Mouse (Mus musculus): ENCODE measurements at regions not wholly inside any gene's neighbourhood (a gene's known extent, or its start where the extent isn't known, plus 50 kb on each side); places are given as distances from the start of the nearest gene placed in this dataset.
"Not testable (repeated sequence)": the region's sequence is repeated elsewhere in the genome, so short reads cannot be mapped to it uniquely, and the experiment has no call there.

DNA sequence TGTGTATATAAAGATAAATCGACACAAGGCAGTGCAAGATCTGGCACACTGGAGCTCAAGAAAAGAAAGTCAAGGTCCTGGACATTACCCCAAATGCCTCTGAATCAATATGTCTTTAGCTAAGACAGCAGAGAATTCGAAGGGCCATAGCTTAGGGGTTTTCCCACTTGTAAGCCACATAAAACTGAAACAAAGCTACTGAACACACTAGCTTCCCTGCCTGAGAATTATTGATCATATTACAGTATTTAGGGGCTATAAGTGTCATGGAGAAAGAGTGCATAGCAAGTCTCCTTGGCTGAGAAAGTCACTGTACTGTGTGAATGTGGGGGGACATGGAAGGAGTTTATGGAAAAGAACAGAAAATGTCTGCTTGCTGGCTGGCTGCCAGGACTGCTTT, 207.3 kb upstream of the Htr1f start:
- intact Hi-C loops (cut with DNase I), result no loop called here

DNA sequence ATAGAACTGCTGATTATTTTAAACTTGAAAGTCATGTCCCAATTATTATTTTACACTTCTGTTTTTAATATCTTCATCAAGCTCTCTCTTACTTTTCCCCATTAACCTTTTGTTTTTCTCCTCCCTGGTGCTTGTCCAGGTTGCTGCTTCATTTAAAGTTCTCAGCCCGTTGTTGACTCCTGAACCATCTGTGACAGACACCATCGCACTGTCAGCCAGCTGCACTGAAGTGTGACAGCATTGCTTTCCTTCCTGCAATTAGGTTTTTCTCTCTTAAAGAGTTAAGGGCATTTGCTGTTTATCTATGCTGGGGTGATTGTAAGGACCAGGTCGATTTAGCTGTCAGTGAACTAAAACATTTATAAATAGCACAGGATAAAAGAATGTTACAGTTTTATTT, 205.3 kb upstream of the Pou1f1 start:
- intact Hi-C loops (cut with DNase I), result no loop called here

DNA sequence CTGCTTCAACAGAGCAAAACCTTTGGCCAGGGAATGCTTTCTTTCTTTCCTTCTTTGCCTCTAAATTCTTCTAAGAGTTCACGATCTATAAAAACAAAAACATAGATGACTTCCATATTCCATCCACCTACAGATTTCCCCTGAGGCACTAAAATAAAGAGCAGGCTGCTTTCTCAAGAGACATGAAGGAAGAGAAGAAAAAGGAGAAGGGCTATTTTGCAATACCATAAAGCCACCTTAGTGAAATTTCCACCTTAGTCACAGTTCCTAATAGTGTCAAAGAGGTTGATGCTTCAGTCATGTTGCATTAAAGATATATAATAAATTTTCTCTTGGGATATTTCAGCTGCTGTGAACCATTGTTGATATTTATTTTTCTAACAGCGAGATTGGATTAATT, 187.9 kb upstream of the Pou1f1 start:
- intact Hi-C loops (cut with DNase I), result no loop called here

DNA sequence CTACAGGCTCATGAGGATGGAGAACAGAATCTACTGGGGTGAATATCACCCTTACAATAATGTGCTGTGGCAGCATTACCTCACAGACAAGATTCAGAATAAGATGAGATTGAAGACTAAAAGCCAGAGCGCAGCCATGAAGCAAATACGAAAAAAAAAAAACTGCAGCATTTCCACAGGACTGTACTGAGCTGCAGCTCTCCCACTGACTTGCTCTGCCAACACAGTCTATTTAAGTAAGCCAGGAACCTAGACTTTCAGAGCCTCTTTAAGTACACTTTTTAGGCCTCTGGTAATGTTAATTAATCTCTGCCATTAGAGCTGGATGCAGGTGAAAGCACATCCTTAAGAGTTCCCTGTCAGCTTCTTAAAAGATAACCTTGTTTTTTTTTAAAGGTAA, 181.1 kb upstream of the Pou1f1 start:
- intact Hi-C loops (cut with DNase I), result no loop called here

DNA sequence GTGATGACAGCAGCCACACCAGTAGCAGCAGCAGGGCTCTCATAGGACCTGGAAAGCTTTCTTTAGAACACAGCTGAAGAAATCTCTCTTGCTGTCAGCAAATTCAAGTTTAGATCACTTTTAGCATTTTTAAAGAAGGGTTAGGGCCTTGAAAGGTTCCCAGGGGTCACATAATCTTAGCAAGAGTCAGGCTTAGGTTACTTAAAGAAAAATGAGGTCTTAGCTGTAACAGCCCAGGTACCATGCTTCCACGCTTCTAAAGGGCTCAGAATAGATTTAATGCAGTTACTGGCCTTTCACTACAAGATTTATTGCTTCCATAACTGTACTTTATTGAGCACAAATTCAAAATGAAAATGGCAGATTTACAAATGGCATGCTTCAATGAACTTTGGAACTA, 160.4 kb upstream of the Pou1f1 start:
- intact Hi-C loops (cut with DNase I), result no loop called here

DNA sequence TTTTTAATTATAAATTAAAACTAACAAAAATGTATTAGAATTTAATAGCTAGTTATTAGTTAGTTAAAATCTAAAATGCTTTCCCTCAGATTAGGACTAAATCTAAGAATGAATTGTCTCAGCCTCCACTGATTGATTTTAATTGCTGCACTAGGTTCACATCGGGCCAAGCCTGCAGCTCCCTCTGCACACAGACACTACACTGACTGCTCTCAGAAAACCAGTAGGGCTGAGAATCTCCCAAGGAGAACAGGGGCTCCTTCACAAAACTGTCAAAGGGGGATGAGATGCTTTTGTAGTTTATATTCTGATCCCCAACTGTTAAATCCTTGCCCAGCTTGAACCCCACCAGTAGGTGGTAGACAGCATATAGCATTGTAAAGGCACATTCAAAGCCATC, 151.0 kb upstream of the Pou1f1 start:
- intact Hi-C loops (cut with DNase I), result no loop called here

DNA sequence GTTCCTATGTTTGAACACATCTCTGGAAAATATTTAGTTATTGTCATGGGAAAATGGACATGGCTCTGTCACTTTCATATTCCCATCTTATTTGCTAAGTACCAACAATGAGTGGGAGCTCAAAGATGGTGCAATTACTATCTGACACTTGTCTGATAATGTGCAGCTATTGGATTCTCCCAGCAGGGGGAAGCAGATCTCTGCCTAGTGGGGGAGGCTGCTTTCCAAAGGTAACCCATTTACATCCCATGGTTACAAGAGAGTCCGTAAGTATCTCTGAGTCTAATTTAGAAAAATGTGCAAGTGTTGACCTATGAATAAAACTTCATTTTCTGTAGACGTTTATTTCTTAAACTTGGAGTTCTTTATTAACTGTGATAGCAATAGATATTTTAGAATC, 149.4 kb upstream of the Pou1f1 start:
- intact Hi-C loops (cut with DNase I), result no loop called here

DNA sequence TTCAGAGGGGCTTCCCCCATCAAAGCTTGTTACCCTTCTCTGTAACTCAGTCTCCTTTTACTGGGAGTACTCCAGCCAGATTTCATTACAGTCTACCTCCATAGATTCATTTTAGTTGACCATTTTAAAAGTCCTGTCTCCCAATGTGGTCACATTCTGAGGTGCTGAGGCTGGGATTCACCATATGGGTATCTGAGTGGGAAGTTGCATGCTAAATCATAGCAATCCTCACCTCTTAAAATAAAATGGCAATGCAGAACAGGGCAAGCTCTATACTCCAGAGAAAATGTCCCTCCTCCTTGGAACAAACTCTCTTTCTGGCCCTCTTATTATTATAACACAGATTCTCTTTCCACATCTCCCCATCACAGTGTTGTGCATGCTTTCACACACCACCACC, 143.8 kb upstream of the Pou1f1 start:
- intact Hi-C loops (cut with DNase I), result no loop called here

DNA sequence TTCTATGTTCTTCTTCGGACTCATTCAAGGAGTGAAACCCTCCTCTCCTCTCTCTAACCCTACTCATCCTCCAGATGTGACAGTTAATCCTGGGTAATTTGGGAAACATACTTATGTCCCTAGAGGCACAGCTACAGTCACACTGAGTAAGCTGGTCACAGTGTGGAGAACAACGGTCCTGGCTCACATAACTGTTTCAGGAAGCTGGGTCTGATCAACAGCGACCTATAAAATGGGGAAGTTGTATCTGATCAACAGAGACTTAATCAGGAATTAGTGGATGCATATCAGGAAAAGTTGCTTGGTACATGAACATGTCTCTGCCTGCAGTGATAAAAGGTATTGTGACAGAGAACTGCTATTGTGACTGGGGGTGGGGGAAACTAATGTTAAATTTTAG, 142.0 kb upstream of the Pou1f1 start:
- intact Hi-C loops (cut with DNase I), result no loop called here

DNA sequence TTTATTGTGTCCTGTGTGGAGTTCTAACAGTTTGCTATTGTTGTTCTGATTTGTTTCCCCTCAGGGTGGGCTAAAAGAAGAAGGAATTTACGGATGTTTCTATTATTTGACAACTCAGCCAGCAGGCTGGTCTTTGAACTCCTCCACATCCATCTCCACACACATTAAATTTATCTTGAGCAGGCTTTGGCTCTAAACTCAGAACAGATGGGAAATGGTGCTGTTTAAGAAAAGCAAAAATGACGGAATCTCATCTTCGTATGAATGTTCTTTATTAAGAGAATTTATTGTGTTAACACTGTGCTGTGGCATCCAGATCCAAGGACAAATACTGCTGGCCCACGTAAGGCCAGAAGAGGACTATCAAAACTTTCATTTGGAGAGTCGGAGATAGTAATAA, 140.4 kb upstream of the Pou1f1 start:
- intact Hi-C loops (cut with DNase I), result no loop called here

DNA sequence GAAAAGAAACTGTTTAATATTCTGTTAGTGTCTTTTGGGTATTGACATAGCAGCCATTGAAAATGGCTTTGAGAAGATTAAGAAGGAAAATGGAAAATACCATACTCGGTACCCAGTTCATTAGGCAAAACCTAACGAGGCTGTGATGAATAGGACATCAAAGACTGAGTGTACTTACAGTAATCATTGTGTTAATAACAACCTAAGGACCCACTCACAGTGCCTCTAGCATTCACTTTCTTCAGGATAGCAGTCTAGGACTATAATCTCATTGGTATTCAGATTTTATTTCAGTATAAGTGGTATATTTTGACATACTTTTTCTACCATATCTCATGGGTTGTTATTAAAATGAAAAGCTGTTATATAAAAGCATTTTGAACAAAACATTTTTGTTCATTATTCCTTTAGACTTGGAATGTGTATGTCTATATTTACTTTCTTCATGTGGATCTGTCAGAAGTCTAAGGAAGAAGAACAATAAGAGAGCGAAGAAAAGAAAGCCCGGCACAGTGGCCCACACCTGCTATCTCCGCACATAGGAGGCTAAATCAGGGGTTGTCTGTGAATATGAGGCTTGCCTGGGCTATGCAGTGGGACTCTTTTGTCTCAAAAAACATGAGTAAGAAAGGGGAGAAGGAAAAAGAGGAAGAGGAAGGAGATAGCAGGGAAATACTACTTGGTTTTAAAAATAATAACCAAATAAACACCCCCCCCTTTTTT, 116.2 kb upstream of the Pou1f1 start:
- intact Hi-C loops (cut with DNase I), result no loop called here

DNA sequence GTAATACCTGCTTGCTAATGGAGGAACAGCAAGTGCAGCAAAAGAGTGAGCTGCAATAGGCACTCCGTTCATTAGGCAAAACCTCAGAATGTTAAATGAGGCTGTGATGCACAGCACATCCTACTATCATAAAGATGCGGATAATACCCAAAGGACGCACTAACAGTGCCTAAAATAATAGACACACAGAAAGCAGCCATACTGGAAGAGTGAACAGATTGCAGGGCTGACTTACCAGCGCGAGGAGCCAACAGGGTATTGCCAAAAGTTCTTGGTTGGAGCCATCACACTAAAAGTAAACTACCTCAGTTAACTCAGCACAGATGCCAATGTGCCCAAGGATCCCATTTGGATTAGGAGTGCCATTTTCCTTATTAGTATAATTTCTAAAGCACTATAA, 115.5 kb upstream of the Pou1f1 start:
- intact Hi-C loops (cut with DNase I), result no loop called here

DNA sequence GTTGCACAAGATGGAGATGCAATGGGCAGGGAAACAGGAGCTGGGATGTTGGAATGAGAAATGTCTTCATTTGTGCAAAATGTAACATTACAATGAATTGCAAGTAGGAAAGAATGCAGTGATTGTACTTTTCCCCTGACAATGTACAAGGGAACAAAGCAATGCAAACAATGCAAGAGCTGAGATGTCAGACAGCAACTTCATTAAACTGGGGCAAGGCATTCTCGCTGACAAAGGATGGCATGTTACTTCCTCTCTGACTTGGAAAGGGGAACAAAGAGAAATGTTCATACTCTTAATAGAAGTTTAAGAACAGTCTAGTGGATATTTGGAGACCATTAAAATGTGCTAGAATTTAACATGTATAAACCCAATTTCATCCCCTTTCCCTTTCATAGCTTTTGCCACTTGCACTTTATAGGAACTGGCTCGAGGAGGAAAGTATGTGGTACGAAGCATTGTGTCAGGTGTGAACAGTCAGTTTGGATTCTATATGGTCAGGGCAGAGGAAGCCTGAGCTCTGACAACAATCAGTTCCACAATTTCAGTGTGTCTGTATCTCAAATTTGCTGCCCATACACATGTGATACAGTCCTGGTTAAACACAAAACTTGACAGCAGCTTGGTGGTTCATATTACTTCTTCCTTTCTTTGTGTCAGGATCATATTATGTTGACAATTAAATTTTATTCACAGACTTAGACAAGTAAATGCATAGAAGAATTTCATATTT, 114.3 kb upstream of the Pou1f1 start:
- intact Hi-C loops (cut with DNase I), result no loop called here

DNA sequence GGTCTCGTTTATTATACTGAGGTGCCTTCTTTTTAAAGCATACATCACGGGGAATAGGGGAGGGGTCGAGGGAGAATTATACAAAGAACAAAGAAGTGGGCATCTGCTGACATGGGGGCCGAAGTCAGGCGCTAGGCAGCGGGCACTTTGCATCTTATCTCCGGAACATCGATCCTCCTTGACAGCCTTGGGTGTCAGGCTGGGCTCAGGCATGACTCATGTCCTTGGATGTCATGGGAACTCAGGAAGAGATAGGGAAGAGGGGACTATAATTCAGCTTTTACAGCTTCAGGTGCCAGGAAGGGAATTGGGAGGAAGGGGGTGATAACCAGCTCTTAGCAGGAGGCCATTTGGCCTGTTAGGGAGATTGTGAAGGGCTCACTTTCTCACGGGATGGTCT, 88.3 kb upstream of the Pou1f1 start:
- intact Hi-C loops (cut with DNase I), result not testable (repeated sequence)

DNA sequence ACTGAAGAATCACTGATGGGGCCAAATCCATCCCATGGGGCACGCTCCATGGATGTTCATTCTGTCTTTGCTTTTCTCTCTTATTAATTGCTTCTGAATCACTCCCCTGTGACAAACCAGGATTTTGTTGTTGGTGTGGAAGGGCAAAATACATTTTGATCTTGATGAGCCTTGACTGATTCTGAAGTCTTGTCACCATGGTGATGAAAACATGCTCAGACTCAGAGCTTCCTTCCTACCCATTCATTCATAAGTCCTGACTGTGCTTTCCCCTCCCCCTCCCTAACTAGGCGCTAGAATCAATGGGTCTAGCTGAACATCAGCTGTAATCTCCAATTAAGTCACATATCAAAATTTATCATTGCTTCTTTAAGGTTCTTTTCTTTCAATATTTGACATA, 84.2 kb upstream of the Pou1f1 start:
- intact Hi-C loops (cut with DNase I), result no loop called here

DNA sequence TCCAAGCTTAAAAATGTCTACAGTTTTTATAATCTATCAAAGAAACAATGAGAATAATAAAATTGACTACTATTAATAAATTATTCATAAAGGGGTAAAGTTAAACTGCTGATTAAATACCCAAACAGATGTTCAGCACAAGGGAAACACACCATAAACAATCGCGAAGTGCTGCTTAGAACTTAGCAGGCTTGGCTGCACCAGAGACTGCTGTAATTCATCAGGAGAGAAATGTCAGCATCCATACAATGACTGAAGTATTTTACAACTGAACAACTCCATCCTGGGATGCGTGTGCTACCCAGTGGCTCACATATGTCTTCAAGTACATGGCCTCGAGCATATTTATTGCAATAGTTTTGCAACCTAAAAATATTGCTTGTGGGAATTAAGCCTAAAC, 78.4 kb upstream of the Pou1f1 start:
- intact Hi-C loops (cut with DNase I), result no loop called here

DNA sequence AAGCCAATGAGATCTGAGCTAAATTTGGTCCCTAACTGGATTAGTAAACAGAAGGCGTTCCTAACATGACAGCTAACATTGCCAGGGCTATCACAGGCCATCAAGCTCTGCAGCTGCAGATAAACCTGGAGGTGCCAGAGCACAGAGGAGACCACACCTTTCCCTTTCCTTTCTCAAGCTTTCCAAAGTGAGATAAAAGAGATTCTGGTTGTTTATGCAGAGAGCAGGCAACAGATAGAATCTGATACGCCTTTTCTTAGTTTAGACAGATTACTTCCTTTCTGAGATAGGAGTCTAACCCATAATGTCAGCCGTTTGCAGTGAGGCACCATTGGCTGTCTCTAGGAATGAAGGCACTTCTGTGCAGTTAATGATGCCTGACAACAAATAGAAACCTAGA, 71.5 kb upstream of the Pou1f1 start:
- intact Hi-C loops (cut with DNase I), result no loop called here

DNA sequence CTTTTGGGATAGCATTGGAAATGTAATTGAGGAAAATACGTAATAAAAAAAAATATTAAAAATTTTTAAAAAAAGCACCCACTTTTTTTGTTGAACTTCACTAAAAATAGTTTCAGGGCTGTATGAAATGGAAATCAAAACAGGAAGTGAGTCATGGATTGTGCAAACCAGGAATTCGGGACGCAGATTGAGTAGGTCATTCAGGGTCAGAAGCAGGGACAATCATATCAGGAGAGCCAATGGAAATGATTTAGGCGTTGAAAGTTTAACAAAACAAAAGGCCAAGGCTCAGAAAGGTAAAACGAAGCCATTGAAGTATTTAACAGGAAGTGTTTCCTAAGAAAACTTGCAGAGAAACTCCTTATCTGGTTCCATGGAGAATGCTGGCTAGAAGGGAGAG, 69.6 kb upstream of the Pou1f1 start:
- intact Hi-C loops (cut with DNase I), result no loop called here

DNA sequence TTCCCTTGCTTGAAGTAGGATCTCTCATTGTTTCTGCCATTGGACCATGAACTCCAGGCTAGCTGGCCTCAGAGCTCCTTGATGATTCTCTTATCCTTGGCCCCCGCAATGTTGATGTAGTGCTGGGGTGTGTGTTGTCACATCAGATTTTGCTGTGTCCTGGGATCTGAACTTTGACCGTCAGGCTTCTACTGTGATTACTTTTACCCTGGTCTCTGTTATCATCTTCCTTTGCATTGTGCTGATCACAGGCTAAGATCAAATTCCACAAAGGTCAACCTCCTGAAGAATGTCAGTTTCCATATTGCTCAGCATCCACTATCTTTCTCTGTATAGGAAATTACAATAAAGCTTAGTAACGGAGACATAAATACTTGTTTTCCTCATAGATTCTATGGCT, 68.4 kb upstream of the Pou1f1 start:
- intact Hi-C loops (cut with DNase I), result no loop called here

DNA sequence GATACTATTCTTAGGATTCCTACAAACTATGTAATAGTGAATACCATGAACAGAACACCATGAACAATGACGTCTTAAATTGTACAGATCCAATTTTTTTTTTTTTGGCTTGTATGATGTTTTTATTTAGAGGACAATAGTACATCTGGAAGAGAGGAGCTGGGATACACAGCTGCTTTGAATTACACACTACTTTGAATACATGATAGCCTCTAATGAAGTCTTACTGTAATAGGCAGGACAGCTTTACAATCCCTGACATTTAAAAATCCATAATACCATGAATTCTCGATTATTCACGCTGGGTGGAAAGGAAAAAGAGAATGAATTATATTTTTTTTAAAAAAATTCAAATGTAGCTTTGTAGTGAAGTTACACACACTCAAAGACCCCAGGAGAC, 63.4 kb upstream of the Pou1f1 start:
- intact Hi-C loops (cut with DNase I), result not testable (repeated sequence)

DNA sequence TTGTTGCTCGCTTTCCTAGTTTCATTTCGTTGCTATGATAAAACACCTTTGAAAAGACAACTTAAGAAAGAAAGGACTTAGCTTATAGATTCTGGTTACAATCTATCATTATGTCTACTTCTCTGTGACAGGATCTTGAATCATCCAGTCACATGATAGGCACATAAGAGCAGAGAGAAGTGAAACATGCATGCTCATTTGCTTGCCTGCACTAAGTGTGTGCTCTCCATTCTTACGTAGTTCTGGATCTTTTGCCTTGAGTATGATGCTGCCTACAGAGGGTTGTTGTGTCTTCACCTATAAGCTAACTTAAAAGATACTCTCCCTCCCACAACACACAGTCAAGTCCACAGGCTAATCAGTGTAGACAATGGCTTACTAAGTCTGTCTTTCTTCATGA, 62.1 kb upstream of the Pou1f1 start:
- intact Hi-C loops (cut with DNase I), result no loop called here

DNA sequence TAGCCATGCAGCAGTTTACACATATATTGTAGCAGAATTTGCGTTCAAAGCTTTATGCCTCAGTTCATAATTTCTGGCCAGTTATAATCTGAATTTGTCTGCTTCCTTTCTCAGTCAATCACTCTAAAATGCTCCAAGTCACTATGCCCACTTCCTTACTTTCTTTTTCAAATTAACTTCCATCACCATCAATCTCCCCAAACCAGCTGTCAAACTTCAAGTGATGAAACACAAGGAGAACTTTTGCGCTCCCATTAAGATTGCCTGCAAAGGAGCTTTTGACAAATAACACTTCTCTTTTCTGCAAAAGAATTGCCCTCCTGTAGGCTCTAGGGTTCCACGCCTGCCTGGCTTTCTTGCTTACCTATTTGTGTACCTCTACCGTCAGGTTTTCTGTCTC, 50.6 kb upstream of the Pou1f1 start:
- intact Hi-C loops (cut with DNase I), result loop anchor here (5.0 to 10.0 kb wide), 2 partner anchors 557 to 715 kb away; no protein-coding TSS in a partner anchor
